Mouse (Mus musculus) gastrocnemius, adult 8-10 months (tissue): ENCODE results near the gene Col7a1. TPM values are rescaled to one million over a fixed set of nuclear protein-coding genes. Genes with fewer than 3 reads are reported as not detected.

Experiments
- DNase-seq, 2 experiments: peaks; one replicate each; pipeline ENCODE4 v3.0.0; 2022; ENCODE audit warnings: low spot score in 2 of 2
- microRNA-seq: library from miRNA; unstranded; fragments of <30 nt; microRNA quantifications from one replicate; pipeline ENCODE4 v1.2.0, GENCODE M21; 2022
- total RNA-seq, 4 experiments: library from RNA; stranded (reverse); gene quantifications; 2 replicates each; pipeline ENCODE4 v1.2.4; 2022

The Col7a1 gene
- total RNA-seq, 4 experiments from 2014 or later: 1.2 to 3.1 (median 2.2) TPM

GRCm38 (mm10) chr9:109016973-109017604 lies 63.7 kb downstream of the Col7a1 start:
- no peak for DNase-seq

DNA sequence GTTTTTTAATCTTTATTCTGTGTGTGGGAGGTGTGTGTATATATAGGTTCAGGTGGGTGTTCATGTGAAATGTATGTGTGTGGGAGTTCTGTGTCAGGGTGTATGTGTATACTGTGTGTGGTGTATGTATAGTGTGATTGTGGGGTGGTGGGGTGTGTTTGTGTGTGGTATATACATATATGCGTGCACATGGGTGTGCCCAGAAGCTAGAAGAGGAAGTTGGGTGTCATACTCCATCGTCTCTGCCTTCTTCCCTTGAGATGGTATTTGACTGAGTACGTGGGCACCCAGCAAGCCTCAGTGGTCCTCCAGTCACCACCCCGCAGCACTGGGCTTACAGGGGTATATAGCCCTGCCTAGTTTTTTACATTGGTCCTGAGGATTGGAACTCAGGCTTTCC lies 68.0 kb downstream of the Col7a1 start:
- no peak for DNase-seq

GRCm38 (mm10) chr9:109022866-109023685 lies 69.7 kb downstream of the Col7a1 start:
- no peak for DNase-seq

GRCm38 (mm10) chr9:109027521-109027920 lies 74.1 kb downstream of the Col7a1 start:
- DNase-seq: peak in 1 of 2 experiments; percentile 61

GRCm38 (mm10) chr9:109028421-109028820 lies 75.0 kb downstream of the Col7a1 start:
- no peak for DNase-seq

DNA sequence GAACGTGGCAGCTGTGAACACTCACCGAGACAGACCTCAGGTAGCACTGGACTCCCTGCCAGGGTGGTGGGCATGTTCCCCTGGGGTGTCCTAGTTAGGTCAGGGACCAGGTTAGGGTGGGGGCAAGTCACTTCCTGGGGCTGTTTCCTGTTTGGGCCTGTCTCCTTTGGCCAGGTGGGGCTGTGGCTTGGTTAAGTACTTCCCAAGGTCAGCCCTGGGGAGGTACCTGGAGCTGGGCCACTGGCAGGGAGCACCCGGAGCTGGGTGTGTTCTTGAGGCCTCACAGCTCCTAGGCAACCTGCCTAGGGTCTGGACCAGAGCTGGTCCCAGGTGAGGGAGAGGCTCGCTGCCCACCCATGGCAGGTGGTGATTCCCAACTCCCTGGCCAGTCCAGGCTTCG lies 75.5 kb downstream of the Col7a1 start:
- no peak for DNase-seq

GRCm38 (mm10) chr9:109030312-109030711 lies 76.9 kb downstream of the Col7a1 start:
- DNase-seq: no peak

- DNase-seq: no peak
Observed at GRCm38 (mm10) chr9:109031001-109031400, 77.6 kb downstream of the Col7a1 start.

DNA sequence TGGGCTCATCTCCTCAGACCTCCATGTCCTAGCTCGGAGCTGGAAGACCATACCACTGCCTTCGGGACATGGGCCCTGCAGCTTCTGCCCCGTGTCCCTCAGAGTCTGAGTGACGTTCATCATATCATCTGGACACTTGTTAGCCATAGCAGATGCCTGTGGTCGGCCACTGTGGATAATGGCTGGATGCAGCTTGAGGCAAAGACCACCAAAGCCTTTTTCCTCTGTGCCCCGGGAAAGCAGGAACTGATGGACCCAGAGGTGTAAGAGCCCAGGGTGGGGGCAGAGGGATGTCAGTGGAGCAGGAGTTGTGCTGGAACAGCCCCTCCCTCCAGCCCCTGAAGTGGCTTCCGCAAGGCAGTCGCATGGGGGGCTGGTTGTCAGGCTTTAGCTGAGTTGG lies 78.3 kb downstream of the Col7a1 start:
- DNase-seq: no peak

GRCm38 (mm10) chr9:109032435-109032834 lies 79.0 kb downstream of the Col7a1 start:
- no peak for DNase-seq

Small RNAs within 50 kb of the gene (microRNA-seq; reads per million reads assigned to microRNA genes)
- not detected for gene Mir711

Other genes with a start within 250 kb of the Col7a1 start
- 10 to 100 TPM; 12.0 to 15.8 (median 14.2) TPM for gene Ip6k2, start 169.8 kb upstream of the Col7a1 start, total RNA-seq
- gene Nckipsd, start 145.2 kb upstream of the Col7a1 start, total RNA-seq: 1 to 10 TPM; 3.6 to 4.9 (median 4.2) TPM
- under 1 TPM in 1 of 4 experiments, not detected in 3; 0.05 TPM for gene Celsr3, start 127.3 kb upstream of the Col7a1 start, total RNA-seq
- 10 to 100 TPM; 14.6 to 25.3 (median 16.4) TPM for gene Slc26a6, start 100.3 kb upstream of the Col7a1 start, total RNA-seq
- under 1 TPM in 1 of 4 experiments, not detected in 3; 0.53 TPM for gene Tmem89, start 39.0 kb upstream of the Col7a1 start, total RNA-seq
- gene Uqcrc1, start 17.0 kb upstream of the Col7a1 start, total RNA-seq: 100 to 1,000 TPM; 799 to 932 (median 902) TPM
- 1 to 10 TPM in 1 of 4 experiments, under 1 TPM in 2, not detected in 1; 0.27 to 1.2 (median 0.51) TPM for gene Ucn2, start 32.4 kb downstream of the Col7a1 start, total RNA-seq
- 10 to 100 TPM; 21.5 to 37.8 (median 35.0) TPM for gene Pfkfb4, start 38.2 kb downstream of the Col7a1 start, total RNA-seq
- 10 to 100 TPM in 2 of 4 experiments, 1 to 10 TPM in 2; 7.0 to 11.8 (median 9.1) TPM for gene Shisa5, start 85.0 kb downstream of the Col7a1 start, total RNA-seq
- 10 to 100 TPM; 11.4 to 17.2 (median 13.0) TPM for gene Trex1, start 106.1 kb downstream of the Col7a1 start, total RNA-seq
- gene Atrip, start 120.5 kb downstream of the Col7a1 start, total RNA-seq: 10 to 100 TPM in 3 of 4 experiments, 1 to 10 TPM in 1; 8.7 to 11.5 (median 10.7) TPM
- gene Ccdc51, start 128.9 kb downstream of the Col7a1 start, total RNA-seq: 1 to 10 TPM; 6.7 to 8.6 (median 7.8) TPM
- 100 to 1,000 TPM; 297 to 369 (median 354) TPM for gene Tma7, start 129.0 kb downstream of the Col7a1 start, total RNA-seq
- gene Plxnb1, start 141.8 kb downstream of the Col7a1 start, total RNA-seq: under 1 TPM; 0.58 to 0.87 (median 0.74) TPM
- gene Fbxw21, start 208.5 kb downstream of the Col7a1 start, total RNA-seq: not detected
- gene Fbxw13, start 242.4 kb downstream of the Col7a1 start, total RNA-seq: not detected